Mouse (Mus musculus) MN1 (cell line): ENCODE data around the gene Slc25a33.
"Not testable (repeated sequence)": the region's sequence is repeated elsewhere in the genome, so short reads cannot be mapped to it uniquely, and the experiment has no call there.

Source experiments
- DNase-seq: peaks from one replicate; pipeline ENCODE4 v3.0.0-alpha.2; 2016; ENCODE audit warnings: low spot score

Slc25a33 gene

DNA sequence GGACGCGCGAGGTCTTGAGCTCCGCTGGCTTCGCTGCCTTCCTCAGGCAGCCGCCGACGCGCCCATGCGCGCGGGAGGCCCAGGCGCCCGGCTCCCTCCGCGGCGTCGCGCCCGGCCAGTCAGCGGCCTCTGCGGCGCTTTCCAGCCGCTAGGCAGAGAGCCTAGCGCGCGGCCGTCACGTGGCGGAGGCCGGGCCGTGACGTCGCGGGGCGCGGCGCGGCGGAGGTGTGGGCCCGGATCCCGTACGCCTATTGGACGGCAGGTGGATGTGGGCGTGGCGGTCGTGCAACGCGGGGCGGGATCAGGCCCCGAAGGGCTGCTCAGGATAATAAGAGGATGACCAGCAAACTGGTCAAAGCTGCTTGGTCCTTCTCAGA is at the start of gene Slc25a33:
Slc25a33 (minus strand) TSS at position 184 of the 377 bp plus-strand sequence.
- peak; percentile 97 for DNase-seq

DNA sequence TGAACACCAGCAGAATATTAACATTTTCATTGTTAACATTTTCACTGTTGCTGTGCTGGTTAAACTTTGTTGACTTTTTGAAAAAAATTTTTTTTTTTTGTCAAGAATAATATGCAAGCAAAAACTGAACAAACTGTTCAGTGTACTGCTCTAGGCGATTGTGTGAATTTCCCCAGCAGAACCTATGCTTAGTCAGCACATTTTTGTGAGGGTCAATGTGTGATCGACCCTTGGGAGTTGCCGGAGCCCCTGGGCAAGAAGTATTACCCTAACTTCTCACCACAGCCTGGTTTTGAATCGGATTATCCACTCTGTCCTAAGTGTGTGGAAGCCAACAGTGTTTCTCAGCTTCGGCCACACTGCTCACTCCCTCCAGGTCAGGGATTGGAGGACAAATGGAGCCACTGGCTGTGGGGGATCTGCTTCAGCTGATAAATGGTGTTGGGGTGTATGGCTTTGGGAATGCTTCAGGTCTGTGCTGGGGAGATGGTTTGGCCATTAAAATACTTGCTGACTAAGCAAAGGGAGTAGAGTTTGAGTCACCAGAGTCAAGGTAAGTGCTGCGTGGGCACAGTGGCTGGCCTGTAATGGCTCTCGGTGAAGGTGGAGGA is 48.6 kb upstream of the Slc25a33 start:
- no peak for DNase-seq

DNA sequence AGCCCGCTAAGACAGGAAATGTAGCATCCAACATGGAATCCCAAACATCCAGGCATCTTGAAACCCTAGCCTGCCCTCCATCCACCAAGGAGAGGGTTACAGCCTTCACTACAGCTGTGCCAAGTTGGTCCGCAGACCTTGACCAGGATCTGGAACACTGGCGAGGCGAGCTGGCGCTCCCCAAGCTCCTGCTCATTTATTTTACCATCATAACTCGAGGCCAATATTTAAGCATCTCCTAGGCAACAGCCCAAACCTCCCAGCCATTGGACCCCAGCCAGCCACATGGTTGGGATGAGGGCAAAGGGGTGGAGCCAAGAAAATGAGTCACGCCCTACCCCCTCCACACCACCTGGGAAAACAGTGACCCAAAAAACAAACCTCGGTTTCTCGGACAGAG is 48.0 kb upstream of the Slc25a33 start:
- peak; percentile 38 for DNase-seq

DNA sequence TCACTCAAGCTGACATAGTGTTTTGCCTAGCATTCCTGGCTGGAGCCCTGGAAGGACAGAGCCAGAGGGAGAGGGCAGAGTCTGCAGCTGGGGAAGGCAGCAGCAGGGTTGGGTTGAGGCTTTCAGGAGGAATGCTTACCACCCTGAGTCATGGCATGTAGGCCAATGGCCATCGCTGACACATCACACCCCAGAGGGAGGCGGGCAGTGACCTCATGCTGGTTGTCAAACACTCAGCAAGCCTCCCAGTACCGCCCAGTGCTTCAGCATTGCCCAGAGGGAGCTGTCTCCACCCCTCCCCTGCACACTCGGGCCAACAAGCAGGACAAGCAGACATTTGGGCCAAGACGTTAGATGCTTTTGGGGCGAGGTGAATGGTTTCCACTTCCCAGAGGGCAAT is 46.5 kb upstream of the Slc25a33 start:
- peak; percentile 58 for DNase-seq

DNA sequence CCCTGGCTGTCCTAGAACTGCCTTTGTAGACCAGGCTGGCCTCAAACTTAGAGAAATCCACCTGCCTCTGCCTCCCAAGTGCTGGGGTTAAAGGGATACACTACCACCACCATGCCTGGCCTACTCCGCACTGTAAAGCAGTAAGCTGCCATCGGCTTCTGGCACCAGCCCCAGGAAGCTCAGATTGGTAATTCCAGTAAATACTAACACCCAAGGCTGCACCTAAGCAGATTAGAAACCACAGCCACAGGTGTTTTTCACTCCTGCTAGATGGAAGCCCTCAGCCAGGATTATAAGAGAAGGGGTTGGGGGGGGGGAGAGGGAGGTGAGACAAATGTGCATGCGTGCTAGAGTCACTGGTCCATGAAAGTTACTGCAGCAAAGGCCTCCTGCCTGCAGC is 45.1 kb upstream of the Slc25a33 start:
- DNase-seq = no peak

DNA sequence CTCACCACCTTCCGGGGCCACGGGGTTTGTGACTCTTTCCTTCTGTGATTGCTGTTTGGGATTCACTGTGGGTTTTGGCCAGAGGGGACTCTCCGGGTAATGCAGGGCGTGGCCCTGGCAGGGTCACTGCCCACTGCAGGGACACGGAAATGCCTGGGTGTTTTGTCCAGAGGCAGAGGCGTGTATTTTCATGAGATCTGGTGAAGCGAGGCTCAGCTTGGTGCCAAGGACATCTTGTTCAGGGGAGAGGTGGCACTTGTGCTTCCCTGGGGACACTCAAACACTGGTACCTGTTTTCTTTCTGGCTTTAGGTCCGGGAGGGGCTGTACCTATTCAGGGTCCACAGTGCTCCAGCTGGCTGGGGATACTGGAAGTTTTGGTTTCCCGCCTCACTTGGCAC is 42.5 kb upstream of the Slc25a33 start:
- no peak for DNase-seq

DNA sequence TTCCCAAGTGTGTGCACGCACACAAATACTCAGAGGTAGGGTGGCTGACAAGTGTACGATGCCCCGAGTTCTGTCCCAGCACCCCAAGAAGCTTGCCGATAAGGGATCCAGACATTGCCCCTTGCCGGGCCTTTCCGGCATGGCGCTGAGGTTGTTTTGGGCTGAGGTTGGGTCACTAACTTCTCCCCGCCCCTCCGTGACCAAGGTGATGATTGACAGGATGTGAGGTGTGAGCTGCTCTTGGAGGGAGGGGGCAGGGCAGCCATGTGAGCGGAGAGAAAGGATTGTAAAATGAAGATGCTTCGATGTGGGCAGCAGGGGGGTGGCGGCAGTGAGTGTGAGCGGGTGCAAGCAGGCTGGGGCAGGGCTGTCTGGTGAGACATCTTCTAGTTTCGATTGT is 41.5 kb upstream of the Slc25a33 start:
- DNase-seq = no peak

DNA sequence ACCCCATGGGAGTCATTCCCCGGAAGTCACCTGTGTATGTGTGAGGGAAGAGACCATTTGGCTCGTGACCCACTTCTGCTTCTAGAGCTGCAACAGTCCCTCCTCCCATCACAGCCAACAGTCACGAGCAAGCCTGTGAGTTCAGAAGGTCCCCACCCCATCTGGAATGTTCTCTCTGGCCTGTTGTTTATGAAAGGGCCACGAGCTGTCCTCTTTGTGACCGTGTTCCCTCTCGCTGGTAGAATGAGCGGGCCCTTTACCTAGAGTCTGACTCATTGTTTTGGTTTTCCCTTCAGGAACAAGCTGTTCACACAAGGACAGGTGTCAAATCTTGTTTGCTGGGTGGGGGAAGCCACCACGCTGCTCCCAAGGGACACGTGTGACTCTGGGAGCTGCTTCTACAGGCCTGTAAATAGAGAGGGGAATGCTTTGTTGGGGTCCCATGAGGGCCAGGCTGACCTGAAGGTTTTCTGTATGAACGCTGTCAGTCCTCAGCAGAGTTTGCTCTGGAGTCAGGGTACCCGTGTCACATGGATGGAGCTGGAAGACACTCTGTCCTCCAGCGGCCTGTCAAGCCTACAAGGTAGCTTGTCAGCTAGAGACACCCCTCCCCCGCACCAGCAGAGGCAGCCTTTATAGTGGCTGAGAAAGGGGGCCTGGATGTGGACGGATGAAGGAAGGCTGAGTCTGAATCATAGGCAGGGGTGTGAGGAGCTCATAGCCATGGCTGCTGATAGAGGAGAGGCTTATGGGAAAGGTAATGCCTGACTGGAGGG is 39.5 kb upstream of the Slc25a33 start:
- no peak for DNase-seq

DNA sequence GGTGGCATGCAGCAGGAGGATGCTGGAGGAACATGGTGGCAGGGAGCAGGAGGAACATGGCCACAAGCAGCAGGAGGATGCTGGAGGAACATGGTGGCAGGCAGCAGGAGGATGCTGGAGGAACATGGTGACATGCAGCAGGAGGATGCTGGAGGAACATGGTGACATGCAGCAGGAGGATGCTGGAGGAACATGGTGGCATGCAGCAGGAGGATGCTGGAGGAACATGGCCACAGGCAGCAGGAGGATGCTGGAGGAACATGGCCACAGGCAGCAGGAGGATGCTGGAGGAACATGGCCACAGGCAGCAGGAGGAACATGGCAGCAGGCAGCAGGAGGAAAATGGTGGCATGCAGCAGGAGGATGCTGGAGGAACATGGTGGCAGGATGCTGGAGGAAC is 36.3 kb upstream of the Slc25a33 start:
- DNase-seq = not testable (repeated sequence)

DNA sequence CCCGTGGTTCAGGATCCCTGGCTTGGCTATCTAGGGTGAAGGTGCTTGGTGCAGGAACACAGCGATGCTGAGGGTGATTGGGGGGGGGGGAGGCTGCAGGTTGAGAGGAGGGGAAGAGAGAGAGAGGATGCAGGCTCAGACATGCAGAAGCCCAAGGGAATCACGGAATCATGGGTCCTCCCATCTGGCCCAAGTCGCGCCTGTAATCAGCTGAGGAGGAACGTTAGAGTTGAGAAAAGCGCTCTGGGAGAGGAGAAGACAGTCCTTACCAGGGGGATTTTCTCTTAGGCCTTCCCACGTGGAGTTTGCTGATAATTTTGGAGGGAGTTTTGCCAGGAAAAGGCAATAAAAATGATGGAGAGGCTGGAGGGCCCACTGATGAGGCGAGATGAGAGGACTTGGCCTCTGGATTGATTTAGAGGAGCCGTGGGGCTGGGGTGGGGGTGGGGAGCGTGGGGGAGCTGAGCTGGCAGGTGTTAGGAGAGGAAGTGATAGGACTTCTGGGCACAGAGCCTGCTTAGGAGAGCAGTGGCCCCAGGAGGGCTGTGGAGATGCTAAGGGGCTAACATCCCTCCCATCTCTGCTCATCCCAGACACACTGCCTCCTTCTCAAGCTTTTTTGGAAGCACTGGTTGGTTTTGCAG is 34.6 kb upstream of the Slc25a33 start:
- no peak for DNase-seq

DNA sequence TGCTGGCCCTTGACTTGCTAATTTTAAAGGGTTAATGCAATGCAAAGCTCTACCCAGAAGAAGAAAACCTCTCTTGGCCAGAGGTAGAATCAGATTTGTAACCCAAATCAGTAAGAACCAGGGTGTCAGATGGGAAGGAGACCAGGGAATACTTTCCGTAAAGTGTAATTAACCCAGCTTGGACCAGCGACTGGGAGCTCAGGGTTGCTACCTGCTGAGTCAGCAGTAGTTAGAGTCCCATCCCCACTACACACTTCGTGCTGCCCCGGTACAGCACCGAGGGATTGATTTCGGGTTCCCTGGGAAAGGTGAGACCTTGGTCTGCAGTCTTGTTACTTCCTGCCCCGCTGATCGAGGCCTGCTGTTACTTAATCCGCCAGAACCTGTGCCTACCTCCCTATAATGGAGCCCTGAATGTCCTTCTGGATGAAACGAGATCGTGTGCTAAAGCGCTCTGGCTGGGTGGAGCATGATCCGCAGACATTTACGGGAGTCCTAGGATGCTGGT is 34.0 kb upstream of the Slc25a33 start:
- no peak for DNase-seq

DNA sequence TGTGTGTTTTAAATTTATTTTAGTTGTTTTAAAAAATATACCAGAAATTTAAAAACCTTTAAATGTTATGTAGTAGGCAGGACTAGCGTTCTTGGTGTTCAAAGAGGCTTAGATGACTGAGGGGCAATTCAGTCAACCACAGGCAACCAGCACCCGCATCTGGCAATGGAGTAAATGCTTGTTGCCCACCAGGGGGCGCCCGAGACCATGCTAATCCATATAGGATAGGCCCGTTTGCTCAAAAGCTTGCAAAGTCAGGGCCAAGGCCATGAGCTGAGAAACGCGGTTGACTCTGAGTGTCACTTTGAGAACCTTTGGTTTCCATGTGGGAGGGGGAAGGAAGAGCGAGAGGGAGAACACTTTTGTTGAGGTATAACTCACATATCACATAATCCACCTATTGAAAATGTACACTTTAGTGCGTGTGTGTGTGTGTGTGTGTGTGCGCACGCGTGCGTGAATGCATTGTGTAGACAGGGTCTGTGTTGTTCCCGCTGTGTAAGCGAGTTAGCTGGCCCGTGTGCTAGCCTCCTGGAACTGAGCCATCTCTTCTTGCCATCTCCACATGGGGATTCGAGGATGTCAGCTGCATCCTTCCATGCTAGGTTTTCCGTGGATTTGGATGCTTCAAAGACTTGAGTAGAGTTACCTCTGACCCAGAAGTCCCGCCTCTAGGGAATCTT is 32.8 kb upstream of the Slc25a33 start:
- peak; percentile 92 for DNase-seq

DNA sequence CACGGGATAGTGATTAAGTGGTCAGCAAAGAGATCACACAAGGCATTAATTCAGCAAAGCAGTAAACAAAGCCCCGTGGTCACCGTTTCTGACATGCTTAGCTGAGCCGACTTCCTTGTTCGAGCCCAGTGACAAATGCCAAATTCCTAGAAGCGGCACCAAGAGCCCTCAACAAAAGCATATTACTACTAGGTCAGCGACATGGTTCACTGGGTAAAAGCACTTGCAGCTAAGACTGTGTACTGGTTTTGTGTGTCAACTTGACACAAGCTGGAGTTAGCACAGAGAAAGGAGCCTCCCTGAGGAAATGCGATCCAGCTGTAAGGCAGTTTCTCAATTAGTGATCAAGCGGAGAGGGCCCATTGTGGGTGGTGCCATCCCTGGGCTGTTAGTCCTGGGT is 28.2 kb upstream of the Slc25a33 start:
- no peak for DNase-seq

DNA sequence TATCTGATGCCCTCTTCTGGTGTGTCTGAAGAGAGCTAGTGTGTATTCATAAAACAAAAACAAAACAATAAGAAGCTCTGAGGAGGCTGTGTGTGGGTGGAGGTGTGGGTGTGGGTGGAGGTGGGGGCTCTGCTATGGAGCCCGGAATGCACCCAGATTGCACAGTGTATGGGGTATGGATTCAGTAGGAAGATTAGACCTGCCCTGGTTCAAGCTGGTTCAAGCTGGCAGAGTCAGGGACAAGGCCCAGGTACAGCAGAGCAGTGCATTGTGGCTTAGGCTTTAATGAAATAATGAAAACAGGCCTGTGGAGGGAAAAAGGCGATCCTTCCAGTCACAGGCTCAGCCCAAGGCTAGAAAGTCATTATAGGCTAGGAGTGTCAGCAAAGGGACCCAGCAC is 26.5 kb upstream of the Slc25a33 start:
- no peak for DNase-seq

DNA sequence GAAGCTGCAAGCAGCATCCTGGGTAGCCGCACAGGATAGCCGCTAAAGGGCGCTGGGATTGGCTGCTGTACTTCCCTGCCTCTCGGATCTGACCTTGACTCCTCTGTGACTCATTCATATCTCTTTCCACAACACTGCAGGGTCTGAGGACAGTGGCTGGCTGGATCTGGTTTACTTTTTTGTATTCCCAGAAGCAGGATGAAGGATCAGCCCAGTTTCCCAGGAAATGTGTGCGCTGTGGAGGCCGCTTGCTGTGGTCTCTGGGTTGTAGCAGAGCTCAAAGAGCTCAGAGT is 26.0 kb upstream of the Slc25a33 start:
- DNase-seq = peak; percentile 26

DNA sequence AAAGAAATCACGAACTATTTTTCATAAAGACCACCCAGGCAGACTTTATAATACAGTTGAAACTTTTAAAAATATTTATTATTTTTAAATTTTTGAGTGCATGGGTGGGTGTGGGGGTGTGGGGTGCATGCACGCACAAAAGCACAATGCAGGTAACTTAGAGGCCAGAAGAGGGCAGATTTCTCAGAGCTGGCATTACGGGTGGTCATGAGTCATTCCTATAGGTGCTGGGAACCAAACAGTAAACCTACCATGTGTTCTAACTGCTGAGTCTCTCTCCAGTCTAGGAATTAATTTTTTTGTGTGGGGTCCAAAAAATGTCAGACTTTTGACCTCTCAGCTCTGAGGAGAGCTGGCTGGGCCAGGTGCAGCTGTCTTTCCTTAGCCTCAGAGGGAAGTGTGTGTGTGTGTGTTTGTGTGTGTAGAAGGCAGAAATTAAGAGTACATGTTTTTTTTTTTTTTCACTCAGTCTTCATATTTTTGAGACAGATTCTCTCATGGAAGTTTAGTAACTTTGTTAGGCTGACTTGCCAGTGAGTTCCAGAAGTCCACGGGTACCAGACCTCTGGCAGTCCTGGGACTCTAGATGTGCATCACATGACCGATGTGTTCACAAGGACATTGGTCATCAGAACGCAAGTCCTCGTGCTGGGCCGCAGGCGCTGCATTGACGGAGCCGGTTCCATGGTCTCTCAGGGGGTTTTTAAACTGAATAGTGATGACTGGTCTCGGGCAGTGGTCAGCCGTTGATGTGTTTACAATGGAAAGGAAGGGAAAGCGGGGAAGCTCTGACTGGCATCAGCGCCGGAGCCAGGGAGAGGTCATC is 25.5 kb upstream of the Slc25a33 start:
- DNase-seq = no peak

DNA sequence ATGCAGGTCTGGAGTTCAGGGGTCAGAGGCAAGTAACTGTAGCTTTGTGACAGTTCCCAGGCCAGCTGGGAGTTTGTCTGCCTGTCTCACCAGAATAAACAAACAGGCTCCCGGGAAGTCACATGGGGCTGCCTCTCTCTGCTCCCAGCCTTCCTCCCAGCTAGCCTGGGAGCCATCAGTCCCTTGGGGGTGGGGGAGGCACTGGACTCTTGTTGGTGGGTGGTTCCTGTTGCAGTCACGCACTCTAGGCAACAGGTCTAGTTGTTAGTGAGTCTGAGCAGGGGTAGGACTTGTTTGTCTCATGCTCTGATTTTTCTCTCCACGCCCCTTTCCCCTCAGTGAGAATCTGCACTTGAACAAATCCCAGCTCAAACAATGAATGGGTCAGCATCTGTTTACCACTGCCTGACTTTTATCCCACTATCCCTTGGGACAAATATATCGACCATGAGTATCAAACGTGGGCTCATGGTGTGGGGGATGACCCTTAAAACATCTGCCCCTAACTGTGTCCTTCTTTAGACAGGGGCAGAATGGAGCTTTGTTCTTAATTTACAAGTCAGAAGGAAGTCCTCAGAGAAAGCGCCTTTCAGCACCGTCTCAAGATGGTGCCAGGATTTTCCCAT is 24.7 kb upstream of the Slc25a33 start:
- DNase-seq = peak; percentile 40

DNA sequence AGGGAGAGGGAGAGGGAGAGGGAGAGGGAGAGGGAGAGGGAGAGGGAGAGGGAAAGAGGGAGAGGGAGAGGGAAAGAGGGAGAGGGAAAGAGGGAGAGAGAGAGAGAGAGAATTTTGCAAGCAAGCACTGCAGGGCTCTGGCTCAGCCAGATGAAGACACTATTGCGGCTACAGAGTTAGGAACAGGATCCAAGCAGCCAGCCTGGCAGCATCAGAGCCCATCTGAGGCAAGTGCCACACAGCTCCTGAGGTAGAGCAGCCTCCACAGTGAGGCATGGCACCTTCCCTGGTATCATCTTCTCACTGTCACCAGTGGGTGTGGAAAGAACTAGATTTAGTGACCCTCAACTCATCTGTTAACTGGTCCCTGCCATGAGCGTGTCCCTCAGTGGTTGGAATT is 24.0 kb upstream of the Slc25a33 start:
- no peak for DNase-seq

DNA sequence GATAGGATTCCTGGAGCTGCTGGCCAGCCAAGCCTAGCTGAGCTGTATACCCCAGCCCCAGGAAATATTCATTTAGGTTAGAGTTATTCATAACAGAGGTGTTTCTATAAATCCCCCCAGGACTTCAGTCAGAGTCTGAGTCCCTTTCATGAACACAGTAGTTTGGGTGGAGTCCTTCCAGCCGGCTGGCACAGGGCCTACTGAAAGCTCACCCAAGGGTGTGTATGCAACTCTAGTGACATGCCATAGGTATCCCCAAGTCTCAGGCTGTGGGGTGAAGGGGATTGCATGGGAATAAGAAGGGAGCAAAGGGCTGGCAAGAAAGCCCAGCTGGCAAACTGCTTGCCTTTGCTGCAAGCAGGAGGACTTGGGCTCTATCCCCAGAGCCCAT is 23.1 kb upstream of the Slc25a33 start:
- DNase-seq = peak; percentile 18

DNA sequence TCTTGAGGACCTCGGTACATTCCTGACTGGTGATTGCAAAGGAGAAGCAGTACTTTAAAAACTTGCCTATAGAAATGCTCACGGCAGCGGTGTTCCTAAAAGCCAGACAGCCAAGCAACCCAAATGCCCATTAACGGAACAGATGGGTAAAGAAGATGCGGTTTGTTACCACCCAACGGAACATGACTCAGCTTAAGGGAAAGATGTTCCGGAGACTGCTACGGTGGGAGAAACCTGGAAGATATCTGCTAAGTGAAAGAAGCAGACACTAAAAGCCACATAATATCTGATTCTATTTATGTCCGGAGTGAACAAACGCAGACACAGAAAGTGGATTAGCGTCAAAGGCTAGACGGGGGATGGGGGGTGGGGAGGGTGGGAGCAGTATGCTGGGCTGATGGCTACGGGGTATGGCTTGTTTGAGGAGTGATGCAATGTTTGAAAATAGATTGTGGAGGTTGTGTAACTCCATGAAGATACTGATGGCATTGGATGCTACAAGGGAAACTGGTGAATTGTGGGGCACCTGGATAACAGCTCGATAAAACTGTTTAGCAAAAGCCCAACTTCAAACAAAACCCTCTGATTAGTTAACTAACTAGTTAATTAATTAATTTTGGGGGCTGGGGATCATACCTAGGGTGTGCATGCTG is 22.6 kb upstream of the Slc25a33 start:
- DNase-seq = peak; percentile 80

DNA sequence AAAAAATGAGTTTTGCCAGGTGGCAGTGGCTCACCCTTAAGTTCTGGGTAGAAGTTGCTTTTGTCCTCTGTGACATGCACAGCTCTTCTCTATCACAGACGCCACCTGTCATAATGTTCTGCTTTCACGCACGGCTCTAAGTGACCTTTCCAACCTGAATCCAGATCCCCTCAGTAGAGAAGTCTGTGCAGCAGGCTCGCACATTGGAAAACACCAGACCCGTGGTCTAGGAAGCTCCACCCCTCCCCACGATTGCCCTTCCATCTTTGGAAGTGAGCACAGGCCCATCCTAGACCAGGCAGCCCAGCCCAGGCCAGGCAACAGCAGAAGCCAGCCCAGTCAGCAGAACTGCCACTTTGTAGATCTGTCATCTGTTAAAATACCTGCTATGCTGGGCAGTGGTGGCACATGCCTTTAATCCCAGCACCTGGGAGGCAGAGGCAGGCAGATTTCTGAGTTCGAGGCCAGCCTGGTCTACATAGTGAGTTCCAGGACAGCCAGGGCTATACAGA is 20.9 kb upstream of the Slc25a33 start:
- no peak for DNase-seq
